Mouse (Mus musculus): ENCODE measurements around the gene Rnls. TPM values are rescaled to one million over a fixed set of nuclear protein-coding genes. Genes with fewer than 3 reads are reported as not detected.

The Rnls gene
- total and polyA plus RNA-seq, 3 experiments = not detected

Other genes starting within 250 kb of the Rnls start
- not detected in 2 replicates for gene Lipo4, start 125.5 kb upstream of the Rnls start, total RNA-seq (2012; rRNA removed)
- gene Lipo4, start 125.5 kb upstream of the Rnls start, polyA plus RNA-seq (2012; ENCODE audit: insufficient read depth in 1 of 2, insufficient read length in 2 of 2, low read depth in 1 of 2, low replicate concordance in 2 of 2, missing spikeins in 1 of 2) = not detected
- not detected in 2 replicates for gene Gm8978, start 233.0 kb upstream of the Rnls start, total RNA-seq (2012; rRNA removed)
- gene Gm8978, start 233.0 kb upstream of the Rnls start, polyA plus RNA-seq (2012; ENCODE audit: insufficient read depth in 1 of 2, insufficient read length in 2 of 2, low read depth in 1 of 2, low replicate concordance in 2 of 2, missing spikeins in 1 of 2) = not detected